Mouse (Mus musculus): Measurements from ENCODE around the gene Rad23a.
"Not testable (repeated sequence)": the region's sequence is repeated elsewhere in the genome, so short reads cannot be mapped to it uniquely, and the experiment has no call there.

The Rad23a gene

DNA sequence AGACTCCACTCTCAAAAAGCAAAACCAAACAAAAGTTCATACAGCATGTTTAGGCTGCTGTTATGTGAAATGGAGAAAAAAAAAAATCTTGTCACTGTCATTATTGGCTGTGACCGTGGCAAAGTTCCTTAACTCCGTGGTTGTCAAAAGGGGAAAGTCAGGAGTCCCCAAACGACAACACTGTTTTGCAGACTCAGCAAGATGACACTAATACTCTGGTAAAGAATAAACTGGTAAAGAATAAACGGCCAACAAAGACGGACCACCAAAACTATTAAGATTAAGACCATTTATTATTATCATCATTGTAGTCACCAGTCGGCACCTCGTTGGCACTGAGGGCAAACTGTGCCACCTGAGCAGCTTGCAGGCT, 604 bp downstream of the Rad23a start:
- no peak for DNase-seq

- DNase-seq = no peak
Observed at GRCm38 (mm10) chr8:84839411-84839810, 1.1 kb downstream of the Rad23a start.

- no peak for DNase-seq
Observed at GRCm38 (mm10) chr8:84838513-84838912, 2.0 kb downstream of the Rad23a start.

DNA sequence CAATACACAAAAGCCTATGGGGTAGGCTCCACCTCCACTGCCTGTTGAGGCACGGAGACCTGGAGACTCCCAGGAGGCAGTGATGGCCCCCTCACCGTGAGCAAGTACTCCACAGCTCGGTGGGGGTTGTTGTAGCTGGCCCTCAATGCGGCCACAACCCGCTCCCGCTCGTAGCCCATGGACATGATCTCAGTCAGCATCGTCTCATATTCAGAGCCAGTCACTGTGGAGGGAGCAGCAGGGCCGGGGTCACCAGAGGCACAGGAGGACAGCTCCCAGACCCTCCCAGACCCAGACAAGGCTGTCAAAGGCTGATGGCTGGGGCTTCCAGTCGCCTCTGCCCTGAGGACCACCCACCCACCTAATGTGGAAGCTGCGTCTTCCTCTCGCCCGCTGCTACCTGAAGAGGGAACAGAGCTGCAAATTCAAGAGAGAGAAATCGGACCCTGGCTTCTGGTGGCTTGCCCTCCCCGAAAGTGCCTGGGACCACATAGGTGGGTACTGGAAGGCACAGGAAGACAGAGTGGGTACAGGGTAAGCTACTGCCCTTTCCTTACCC, 2.5 kb downstream of the Rad23a start:
- DNase-seq = no peak

GRCm38 (mm10) chr8:84837149-84837911, 3.1 kb downstream of the Rad23a start:
- no peak for DNase-seq

DNA sequence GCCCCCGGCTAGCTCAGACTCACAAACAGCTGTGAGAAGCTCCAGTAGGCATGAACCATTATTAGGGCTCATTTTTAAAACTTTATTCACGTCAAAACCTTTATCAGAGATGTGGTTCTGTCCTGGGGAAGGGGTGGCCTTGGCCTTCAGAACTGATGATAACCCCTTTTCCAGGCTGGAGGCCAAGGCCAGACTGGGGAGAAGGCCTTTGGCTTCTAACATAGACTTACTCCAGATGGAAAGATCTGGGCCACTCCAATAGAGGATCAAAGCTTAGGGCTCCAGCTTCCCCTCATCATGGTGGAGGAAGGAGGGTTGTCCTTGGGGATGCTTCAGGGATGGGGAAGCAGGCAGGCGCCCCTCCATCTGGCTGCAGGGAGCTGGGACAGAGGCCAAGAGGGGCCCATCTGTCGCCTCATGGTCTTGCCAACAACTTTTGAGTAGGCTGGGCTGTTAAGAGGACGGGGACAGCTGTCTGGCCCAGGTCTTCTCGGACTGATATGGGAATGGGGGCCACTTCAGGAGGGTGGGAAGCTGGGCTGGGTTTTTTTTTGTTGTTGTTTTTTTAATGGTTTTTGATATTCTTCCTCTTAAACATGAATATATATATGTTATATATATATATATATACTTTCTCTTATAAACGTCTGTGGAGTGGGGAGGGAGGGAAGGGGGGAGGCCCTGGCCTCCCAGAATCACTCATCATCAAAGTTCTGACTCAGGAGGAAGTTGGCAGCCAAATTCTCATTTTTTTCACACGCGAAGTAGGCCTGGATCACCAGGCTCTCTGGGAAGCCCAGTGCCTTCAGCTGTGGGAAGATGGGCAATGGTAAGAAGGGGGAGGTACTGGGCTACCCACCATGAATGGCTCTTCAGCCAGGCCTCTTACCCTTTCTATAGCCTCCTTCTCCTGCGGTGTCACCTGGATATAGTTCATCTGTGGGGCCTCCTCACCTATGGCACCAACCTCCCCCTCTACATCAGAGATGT, 5.3 kb downstream of the Rad23a start:
- no peak for DNase-seq

DNA sequence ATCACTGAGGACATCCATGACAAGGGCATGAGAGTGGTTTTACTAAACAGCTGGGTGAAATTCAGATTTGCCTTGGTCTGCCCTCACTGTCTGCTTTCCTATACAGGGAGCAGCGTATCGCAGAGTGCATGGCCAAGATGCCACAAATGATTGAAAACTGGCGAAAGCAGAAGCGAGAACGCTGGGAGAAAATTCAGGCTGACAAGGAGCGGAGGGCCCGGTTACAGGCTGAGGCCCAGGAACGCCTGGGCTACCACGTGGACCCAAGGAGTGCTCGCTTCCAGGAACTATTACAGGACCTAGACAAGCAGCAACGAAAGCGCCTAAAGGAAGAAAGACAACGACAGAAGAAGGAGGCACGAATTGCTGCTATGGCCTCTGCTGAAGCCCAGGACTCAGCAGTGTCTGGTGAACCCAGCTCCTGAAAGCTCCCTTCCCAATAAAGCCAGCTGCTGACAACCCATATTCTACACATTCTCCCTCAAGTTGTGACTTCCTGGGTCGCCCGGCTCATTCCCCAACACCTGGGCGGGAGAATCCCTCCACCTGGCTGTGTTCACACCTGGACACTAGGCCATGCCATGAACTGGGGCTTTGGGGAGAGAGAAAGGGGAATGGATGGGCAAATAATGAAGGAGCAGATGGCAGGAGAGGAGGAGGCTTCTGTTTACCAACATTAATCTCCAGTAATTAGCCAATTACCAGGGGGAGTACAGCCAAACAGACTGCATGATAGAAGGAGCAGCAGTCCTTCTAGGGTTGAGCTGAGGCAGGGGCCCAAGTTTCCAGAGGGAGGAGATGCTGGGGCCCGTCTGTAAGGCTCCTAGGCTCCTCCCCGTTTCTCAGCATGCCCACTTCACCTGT, 6.2 kb downstream of the Rad23a start:
- no peak for DNase-seq

DNA sequence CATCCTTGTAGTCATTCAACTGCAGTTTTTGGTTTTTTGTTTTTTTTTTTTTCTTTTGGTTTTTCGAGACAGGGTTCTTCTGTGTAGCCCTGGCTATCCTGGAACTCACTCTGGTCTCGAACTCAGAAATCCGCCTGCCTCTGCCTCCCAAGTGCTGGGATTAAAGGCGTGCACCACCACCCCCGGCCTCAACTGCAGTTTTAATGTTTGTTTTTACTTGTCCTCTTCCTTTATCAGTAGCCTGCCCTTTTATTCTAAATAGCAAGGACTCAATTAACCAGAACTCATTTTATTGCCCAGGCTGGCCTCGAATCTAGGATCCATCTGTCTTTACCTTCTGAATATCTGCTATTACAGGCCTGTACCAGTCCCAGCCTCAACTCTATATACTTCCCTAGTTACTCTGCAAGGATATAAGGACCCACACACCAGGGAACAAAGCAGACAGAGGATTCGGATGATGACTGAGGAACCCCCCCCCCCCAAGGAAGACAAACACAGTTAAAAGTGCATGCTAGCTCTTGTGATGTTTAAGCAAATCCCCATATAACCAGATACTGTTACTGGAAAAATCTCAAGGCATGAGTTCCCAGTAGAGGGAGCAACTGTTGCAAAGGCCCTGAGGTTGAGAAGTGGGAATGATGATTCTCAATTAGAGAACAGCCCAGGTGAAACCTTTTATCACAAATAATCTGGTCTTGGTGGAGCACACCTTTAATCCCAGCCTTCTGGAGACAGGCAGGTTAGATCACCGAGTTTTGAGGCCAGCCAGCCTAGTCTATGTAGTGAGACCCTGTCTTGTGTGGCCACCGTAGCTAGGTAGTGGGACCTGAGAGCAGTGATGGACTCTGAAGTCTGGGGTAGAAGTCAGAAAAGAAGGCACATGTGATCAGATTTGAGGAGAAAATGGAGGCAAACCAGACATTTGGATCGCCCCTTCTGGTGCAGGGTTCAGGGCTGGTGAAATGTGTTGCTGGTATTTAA, 7.4 kb downstream of the Rad23a start:
- DNase-seq = no peak

DNA sequence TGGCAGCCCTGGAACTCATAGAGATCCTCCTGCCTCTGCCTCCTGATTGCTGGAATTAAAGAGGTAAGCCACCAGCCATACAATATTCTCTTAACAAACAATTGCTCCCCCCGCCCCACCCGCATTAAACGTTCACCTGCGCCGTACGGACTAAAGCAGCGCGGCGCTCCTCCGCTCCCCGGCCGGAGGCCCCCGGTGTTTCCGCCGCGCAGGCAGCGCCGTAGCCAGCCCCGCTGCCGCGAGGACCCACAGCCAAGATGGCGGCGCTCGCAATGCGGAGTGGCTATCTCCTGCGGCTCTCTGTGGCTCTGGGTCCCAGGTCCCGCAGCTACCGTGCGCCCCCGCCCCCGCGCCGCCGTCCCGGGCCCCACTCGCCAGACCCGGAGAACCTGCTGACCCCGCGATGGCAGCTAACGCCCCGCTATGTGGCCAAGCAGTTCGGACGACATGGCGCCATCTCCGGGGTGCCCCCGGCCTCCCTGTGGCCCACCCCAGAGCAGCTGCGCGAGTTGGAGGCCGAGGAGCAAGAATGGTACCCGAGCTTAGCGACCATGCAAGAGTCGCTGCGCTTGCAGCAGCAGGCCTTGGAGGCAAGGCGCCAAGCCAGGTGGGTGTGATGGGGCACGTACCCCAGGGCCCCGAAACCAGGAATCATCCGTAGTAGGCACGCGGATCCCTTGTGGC, 8.3 kb downstream of the Rad23a start:
- peak; percentile 82 to 88 for DNase-seq

GRCm38 (mm10) chr8:84831490-84831889, 9.0 kb downstream of the Rad23a start, which contains the start of gene Gadd45gip1:
Gadd45gip1 (plus strand) TSS chr8:84831522.
- DNase-seq = no peak

GRCm38 (mm10) chr8:84826518-84826917, 13.9 kb downstream of the Rad23a start:
- not testable (repeated sequence) for DNase-seq

DNA sequence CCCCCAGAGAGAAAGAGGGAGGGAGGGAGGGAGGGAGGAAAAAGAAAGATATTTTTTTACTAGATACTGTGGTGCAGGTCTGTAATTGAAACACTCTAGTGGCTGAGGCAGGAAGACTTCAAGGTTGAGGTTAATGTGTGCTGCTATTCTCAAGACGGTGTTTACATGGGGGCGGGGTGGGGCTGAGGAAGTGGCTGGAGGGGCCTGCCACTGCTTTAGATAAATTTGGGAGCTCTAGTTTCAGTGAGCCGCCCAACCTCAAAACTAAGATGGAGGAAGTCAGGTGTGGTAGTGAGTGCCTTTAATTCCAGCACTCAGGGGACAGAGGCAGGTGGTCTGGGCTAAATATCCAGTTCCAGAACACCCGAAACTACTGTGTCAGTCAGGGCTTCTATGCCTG, 14.8 kb downstream of the Rad23a start:
- DNase-seq = no peak

- DNase-seq = peak; percentile 64 to 70
Observed at GRCm38 (mm10) chr8:84823653-84824052, 16.8 kb downstream of the Rad23a start.

GRCm38 (mm10) chr8:84822723-84823122, 17.7 kb downstream of the Rad23a start, which contains the start of gene Dand5:
Dand5 (minus strand) TSS chr8:84822823.
- DNase-seq = no peak

- no peak for DNase-seq
Observed at GRCm38 (mm10) chr8:84816117-84816516, 24.3 kb downstream of the Rad23a start.

DNA sequence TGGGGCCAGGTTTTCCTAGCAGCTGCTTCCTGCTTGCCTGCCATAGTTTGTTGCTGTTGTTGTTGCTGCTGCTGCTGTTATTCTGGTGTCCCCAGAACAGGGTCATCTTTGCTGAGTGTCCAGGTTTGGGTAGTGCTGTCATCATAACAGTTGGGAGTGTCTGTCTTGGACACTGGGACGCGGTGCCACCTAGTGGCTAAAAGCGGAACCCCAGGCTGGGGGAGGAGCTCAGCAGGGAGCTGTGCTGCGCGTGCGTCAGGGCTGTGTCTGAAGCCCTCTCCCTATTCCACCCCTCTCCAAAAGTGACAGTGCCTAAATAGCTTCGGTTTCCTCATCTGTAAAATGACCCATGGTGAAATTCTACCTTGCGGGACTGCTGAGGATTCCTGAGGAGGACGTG, 24.9 kb downstream of the Rad23a start:
- peak; percentile 92 to 96 for DNase-seq

- no peak for DNase-seq
Observed at GRCm38 (mm10) chr8:84814555-84815441, 25.7 kb downstream of the Rad23a start.

- no peak for DNase-seq
Observed at GRCm38 (mm10) chr8:84814240-84814554, 26.3 kb downstream of the Rad23a start.

DNA sequence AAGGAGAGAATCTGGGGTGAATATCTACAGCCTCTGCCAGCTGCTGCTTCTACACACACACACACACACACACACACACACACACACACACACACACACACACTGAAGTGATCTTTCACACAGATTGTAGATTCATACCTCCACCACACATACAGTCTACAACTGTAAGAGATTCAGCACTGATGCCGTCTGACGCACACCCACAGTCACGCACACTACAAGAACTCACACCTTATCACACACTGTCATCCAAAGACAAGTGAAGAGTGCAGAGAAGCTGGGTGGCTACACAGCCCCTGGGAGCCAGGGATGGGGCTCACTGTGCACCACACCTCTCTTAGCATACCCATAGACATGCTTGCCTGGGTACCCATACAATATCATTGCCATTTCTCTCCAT, 26.6 kb downstream of the Rad23a start:
- no peak for DNase-seq

- peak; percentile 79 to 86 for DNase-seq
Observed at GRCm38 (mm10) chr8:84813059-84813458, 27.4 kb downstream of the Rad23a start.

Data from kidney, postnatal 25 days (tissue).